Mouse (Mus musculus): ENCODE results near the gene Gm884. TPM values are rescaled to one million over a fixed set of nuclear protein-coding genes. Genes with fewer than 3 reads are reported as not detected.
"Not testable (repeated sequence)": the region's sequence is repeated elsewhere in the genome, so short reads cannot be mapped to it uniquely, and the experiment has no call there.

The Gm884 gene
- polyA plus RNA-seq, 1 experiment = not detected

- Histone ChIP-seq H3K9me3 (ENCODE audit: control insufficient read depth, low read length) (no peaks in the 10 kb centered on the region), H3K4me1 (ENCODE audit: control insufficient read depth) (no peaks in the 10 kb centered on the region), H3K27me3 (ENCODE audit: control insufficient read depth) (peaks cover 14% of the 10 kb centered on the region), H3K4me3 (replicated peaks) (no peak overlapping the region), H3K36me3 (ENCODE audit: control insufficient read depth) (no peaks in the 10 kb centered on the region)
- TF ChIP-seq TAL1 (IDR thresholded peaks at IDR 0.05; ENCODE audit: low read length) = no peak
- no peak for TF ChIP-seq GATA1 (IDR thresholded peaks at IDR 0.05; ENCODE audit: low read length)
Measured at GRCm38 (mm10) chr11:103639407-103639946, 18.5 kb upstream of the Gm884 start.

- Histone ChIP-seq H3K4me1 (ENCODE audit: control insufficient read depth) (no peaks in the 10 kb centered on the region), H3K9me3 (ENCODE audit: control insufficient read depth, low read length) (no peaks in the 10 kb centered on the region), H3K4me3 (replicated peaks) (no peak within 1 kb of the TSS)
Measured at GRCm38 (mm10) chr11:103638790-103639189, 17.9 kb upstream of the Gm884 start, which contains the start of gene Lyzl6. Gene Lyzl6, minus strand, starts transcription at chr11:103638890.

DNA sequence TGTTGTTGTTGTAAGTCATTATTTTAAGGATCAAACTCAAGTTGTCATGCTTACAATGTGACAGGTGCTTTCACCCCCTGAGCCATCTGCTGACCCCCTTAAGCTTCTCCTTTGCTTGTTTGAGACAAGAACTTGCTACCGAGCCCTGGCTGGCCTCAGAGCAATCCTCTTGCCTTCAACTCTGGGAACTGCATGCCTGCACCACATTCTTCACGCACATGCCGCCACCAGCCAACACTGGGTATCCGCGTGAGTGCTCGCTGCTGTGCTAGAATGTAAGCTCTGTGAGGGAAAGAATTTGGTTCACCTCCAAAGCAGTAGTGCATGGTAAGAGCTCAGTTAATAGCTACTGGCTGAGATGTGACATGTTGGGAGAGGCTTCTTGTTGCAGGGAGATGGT lies 15.3 kb upstream of the Gm884 start:
- Histone ChIP-seq H3K9me3 (ENCODE audit: control insufficient read depth, low read length) (peaks cover 2% of the 10 kb centered on the region; the same call in 1 of the 2 replicates), H3K36me3 (ENCODE audit: control insufficient read depth) (no peaks in the 10 kb centered on the region), H3K27me3 (ENCODE audit: control insufficient read depth) (peaks cover 14% of the 10 kb centered on the region), H3K4me3 (replicated peaks) (no peak overlapping the region), H3K4me1 (ENCODE audit: control insufficient read depth) (no peaks in the 10 kb centered on the region)
- TF ChIP-seq GATA1 (IDR thresholded peaks at IDR 0.05; ENCODE audit: low read length) (no peak), TAL1 (IDR thresholded peaks at IDR 0.05; ENCODE audit: low read length) (no peak)

More at GRCm38 (mm10) chr11:103638790-103639189, 17.9 kb upstream of the Gm884 start, which contains the start of gene Lyzl6:
- no peak for TF ChIP-seq GATA1 (IDR thresholded peaks at IDR 0.05; ENCODE audit: low read length)
- H3K27me3 ChIP-seq (ENCODE audit: control insufficient read depth) = peaks cover 14% of the 10 kb centered on the region
- no peaks in the 10 kb centered on the region for H3K36me3 ChIP-seq (ENCODE audit: control insufficient read depth)

DNA sequence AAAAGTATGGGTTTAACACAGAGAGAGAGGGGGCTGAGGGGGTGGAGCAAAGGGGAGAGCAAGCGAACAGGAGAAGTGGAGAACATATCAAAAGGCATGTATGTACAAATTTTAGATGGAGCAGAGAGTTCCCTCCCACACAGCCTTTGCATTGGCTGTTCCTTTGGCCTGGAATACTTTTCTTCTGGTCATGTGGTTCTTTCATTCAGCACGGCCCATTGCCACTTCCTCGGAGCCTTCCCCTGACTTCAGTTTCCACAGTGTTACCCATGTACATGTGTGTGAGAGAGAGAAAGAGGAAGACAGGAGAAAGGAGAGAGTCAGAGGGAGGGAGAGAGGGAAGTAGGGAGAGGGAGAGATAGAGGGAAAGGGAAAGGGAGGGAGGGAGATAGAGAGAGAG lies 14.5 kb upstream of the Gm884 start:
- Histone ChIP-seq H3K36me3 (ENCODE audit: control insufficient read depth) (no peaks in the 10 kb centered on the region), H3K9me3 (ENCODE audit: control insufficient read depth, low read length) (peaks cover 2% of the 10 kb centered on the region; the same call in 1 of the 2 replicates), H3K4me3 (replicated peaks) (no peak overlapping the region), H3K27me3 (ENCODE audit: control insufficient read depth) (peaks cover 12% of the 10 kb centered on the region), H3K4me1 (ENCODE audit: control insufficient read depth) (no peaks in the 10 kb centered on the region)
- TF ChIP-seq GATA1 (IDR thresholded peaks at IDR 0.05; ENCODE audit: low read length) (no peak), TAL1 (IDR thresholded peaks at IDR 0.05; ENCODE audit: low read length) (no peak)

DNA sequence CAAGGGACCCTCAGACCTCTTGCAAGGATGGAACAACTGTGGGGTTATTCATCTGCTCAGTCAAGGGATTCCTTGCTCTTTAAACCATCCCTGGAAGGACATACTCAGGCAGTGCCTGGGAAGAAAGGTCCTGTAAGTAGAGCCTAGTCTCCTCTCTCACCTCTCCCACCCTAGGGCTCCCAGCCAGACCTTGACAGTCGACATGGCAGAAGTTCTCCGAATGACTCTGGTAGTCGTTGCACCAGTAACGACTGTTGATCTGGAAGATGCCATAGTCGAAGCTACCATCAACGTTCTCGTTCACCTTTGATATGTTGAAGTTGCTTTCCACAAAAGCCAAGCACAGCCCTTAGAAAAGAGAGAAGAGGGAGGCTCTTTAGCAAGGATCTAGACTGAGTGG lies 13.9 kb upstream of the Gm884 start:
- Histone ChIP-seq H3K4me1 (ENCODE audit: control insufficient read depth) (no peaks in the 10 kb centered on the region), H3K27me3 (ENCODE audit: control insufficient read depth) (peaks cover 8% of the 10 kb centered on the region), H3K9me3 (ENCODE audit: control insufficient read depth, low read length) (peaks cover 2% of the 10 kb centered on the region; the same call in 1 of the 2 replicates), H3K36me3 (ENCODE audit: control insufficient read depth) (no peaks in the 10 kb centered on the region), H3K4me3 (replicated peaks) (no peak overlapping the region)
- TF ChIP-seq GATA1 (IDR thresholded peaks at IDR 0.05; ENCODE audit: low read length) (no peak), TAL1 (IDR thresholded peaks at IDR 0.05; ENCODE audit: low read length) (no peak)

DNA sequence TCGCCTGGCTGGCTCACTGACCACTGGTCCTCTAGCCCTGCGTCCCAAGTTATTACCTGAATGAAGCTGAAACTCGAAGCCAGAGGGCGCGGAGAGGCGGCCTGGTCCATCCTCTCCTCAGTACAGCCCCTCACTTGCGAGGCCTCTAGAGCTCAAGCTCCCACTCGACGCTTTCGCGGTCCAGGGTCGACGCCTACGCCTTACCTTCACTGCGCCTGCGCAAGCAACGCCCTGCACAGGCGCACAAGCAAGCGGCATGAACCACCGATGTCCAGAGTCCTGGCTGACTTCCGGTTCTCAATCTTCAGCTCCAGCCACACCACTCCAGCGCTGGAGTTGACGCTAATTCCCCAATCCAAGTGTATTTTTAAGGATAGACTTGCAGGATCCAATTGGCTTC lies 6.5 kb upstream of the Gm884 start:
- Histone ChIP-seq H3K4me3 (replicated peaks) (no peak overlapping the region), H3K4me1 (ENCODE audit: control insufficient read depth) (no peaks in the 10 kb centered on the region), H3K36me3 (ENCODE audit: control insufficient read depth) (no peaks in the 10 kb centered on the region), H3K9me3 (ENCODE audit: control insufficient read depth, low read length) (peaks cover 2% of the 10 kb centered on the region; the same call in 1 of the 2 replicates), H3K27me3 (ENCODE audit: control insufficient read depth) (no peaks in the 10 kb centered on the region)
- TF ChIP-seq GATA1 (IDR thresholded peaks at IDR 0.05; ENCODE audit: low read length) = no peak
- no peak for TF ChIP-seq TAL1 (IDR thresholded peaks at IDR 0.05; ENCODE audit: low read length)

DNA sequence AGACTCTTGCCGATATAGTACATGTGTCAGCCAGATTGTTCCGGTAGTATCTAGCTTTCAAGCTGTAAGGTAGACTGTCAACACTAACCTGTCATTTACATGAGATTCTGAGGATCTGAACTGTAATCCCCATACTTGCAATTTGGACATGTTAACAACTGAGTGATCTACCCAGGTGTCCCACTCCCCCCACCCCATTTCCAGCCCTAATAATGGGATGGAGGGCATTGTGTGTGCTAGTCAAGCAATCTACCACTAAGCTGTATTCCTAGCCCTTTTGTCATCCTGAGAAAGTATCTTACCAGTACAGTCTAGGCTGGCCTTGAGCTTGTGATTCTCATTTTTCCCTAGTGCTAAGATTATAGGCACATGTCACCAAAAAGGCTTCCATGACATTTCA lies 10.2 kb downstream of the Gm884 start:
- no peaks in the 10 kb centered on the region for H3K9me3 ChIP-seq (ENCODE audit: control insufficient read depth, low read length)
- TF ChIP-seq GATA1 (IDR thresholded peaks at IDR 0.05; ENCODE audit: low read length) (no peak), TAL1 (IDR thresholded peaks at IDR 0.05; ENCODE audit: low read length) (no peak)
- H3K4me1 ChIP-seq (ENCODE audit: control insufficient read depth) = no peaks in the 10 kb centered on the region
- no peaks in the 10 kb centered on the region for H3K36me3 ChIP-seq (ENCODE audit: control insufficient read depth)
- H3K4me3 ChIP-seq (replicated peaks) = no peak overlapping the region
- H3K27me3 ChIP-seq (ENCODE audit: control insufficient read depth) = no peaks in the 10 kb centered on the region

DNA sequence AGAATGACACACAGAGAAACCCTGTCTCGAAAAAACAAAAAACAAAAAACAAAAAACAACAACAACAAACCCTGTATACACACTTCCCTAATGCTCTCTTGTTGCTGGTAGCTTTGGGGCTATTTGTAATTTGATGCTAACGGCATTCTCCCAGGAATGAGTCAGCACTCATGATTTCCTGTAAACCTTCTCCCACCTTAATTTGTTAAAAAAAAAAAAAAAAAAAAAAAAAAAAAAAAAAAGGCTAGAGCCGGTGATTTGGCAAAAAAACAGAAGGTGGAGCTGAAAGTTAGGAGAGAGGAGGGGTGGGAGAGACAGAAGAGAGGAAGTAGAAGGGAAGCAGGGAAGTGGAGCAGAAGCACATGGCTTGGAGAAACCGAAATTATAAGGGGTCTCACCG lies 14.3 kb downstream of the Gm884 start:
- TF ChIP-seq TAL1 (IDR thresholded peaks at IDR 0.05; ENCODE audit: low read length) = no peak
- no peak for TF ChIP-seq GATA1 (IDR thresholded peaks at IDR 0.05; ENCODE audit: low read length)
- no peak overlapping the region for H3K4me3 ChIP-seq (replicated peaks)
- no peaks in the 10 kb centered on the region for H3K27me3 ChIP-seq (ENCODE audit: control insufficient read depth)
- H3K9me3 ChIP-seq (ENCODE audit: control insufficient read depth, low read length) = no peaks in the 10 kb centered on the region
- H3K4me1 ChIP-seq (ENCODE audit: control insufficient read depth) = no peaks in the 10 kb centered on the region
- H3K36me3 ChIP-seq (ENCODE audit: control insufficient read depth) = no peaks in the 10 kb centered on the region

GRCm38 (mm10) chr11:103578339-103578738 lies 42.6 kb downstream of the Gm884 start:
- H3K4me3 ChIP-seq (replicated peaks) = no peak overlapping the region
- H3K27me3 ChIP-seq (ENCODE audit: control insufficient read depth) = no peaks in the 10 kb centered on the region
- TF ChIP-seq TAL1 (IDR thresholded peaks at IDR 0.05; ENCODE audit: low read length) (no peak), GATA1 (IDR thresholded peaks at IDR 0.05; ENCODE audit: low read length) (no peak)
- no peaks in the 10 kb centered on the region for H3K36me3 ChIP-seq (ENCODE audit: control insufficient read depth)
- no peaks in the 10 kb centered on the region for H3K4me1 ChIP-seq (ENCODE audit: control insufficient read depth)
- H3K9me3 ChIP-seq (ENCODE audit: control insufficient read depth, low read length) = peaks cover 10% of the 10 kb centered on the region

GRCm38 (mm10) chr11:103556021-103556420 lies 64.9 kb downstream of the Gm884 start:
- TF ChIP-seq GATA1 (IDR thresholded peaks at IDR 0.05; ENCODE audit: low read length) (no peak), TAL1 (IDR thresholded peaks at IDR 0.05; ENCODE audit: low read length) (no peak)
- Histone ChIP-seq H3K27me3 (ENCODE audit: control insufficient read depth) (no peaks in the 10 kb centered on the region), H3K36me3 (ENCODE audit: control insufficient read depth) (no peaks in the 10 kb centered on the region), H3K4me3 (replicated peaks) (no peak overlapping the region), H3K4me1 (ENCODE audit: control insufficient read depth) (no peaks in the 10 kb centered on the region), H3K9me3 (ENCODE audit: control insufficient read depth, low read length) (no peaks in the 10 kb centered on the region)

DNA sequence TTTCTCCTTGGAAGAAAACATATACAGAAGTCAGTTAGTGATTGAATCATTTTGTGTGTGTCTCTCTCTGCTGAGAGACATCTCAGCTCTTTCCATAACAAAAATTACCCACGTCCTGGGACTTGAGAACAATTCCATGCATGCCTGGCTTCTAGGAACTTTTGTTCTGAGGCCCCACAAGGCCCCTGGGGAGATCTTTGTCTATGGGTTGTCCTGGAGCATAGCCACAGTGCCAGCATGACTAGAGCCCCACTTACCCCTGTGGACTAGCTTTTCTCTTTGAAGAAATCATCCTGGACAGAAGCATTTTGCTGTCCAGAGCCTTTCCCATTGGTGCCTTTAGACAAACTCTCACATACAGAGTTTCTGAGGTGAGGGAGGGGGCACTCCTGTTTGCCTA lies 86.0 kb downstream of the Gm884 start:
- not testable (repeated sequence) for H3K4me3 ChIP-seq (replicated peaks); H3K4me1 ChIP-seq (ENCODE audit: control insufficient read depth); H3K36me3 ChIP-seq (ENCODE audit: control insufficient read depth); H3K27me3 ChIP-seq (ENCODE audit: control insufficient read depth); H3K9me3 ChIP-seq (ENCODE audit: control insufficient read depth, low read length)
